Mouse (Mus musculus) neural tube, embryonic 10.5 days (tissue): ENCODE measurements around the gene Ess2.

Source experiments
- DNase-seq: peaks from one replicate; pipeline ENCODE4 v3.0.0-alpha.2; 2017; ENCODE audit warnings: low spot score; ENCODE audit errors: extremely low spot score

The Ess2 gene

DNA sequence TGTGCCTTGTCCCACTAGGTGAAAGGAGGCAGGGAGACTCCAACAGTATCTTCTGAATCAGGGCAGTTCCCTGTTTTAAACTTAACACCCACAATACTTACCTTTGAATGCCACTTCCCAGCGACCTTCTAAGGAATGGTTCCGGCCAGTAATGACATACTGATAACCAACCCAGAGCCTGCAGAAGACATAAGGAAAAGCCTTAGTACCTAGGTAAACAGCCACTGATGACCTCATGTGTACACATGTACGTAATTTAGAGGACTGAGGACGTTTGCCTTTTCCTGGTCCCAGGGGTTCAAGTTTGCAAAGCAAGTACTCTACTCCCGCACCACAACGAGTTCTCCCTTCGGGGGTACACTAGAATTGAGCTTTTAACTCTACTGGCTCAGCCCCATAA is 54.0 kb downstream of the Ess2 start:
- no peak for DNase-seq

- no peak for DNase-seq
These were observed 57.9 kb downstream of the Ess2 start for GRCm38 (mm10) chr16:17853263-17853662.

DNA sequence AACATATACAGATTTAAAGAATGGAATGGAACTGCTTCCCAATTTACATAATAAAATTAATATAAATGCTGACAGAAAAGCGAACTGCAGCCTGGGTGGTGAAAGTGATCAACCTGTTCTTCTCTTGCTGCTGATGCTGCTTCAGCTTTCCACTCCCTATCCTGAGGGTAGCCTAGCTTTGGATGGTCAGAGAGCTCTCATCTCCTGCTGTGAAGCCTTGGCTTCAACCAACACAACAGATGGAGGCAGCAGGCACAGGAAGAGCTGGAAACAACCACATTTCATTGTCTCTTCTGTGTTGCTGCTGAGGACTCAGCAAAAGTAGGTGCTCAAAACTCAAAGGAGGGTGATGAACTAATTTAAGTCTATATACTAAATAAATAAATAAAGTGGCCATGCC is 59.3 kb downstream of the Ess2 start:
- no peak for DNase-seq

DNA sequence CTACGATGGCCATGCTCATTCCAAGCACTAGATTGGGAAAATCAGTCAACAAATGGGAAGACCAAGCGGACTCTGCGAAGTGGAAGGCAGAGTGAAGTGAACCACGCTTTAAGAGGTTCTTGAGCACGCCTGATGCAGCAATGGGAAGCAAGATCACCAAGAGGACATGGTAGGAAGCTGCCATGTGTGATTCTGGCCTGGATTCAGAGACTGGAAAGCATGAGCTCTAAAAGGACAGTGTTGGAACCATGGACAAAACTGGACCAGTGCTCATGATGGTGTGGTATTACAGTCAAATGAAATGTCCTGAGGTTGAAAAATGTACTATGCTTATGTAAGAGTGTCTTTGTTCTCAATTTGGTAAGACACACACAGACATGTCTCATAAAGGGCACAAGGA is 59.8 kb downstream of the Ess2 start:
- DNase-seq: no peak
